Mouse (Mus musculus) stomach, postnatal 0 days (tissue): Measurements from ENCODE around the gene Abraxas1. TPM values are rescaled to one million over a fixed set of nuclear protein-coding genes. Genes with fewer than 3 reads are reported as not detected.
A peak's percentile ranks its signal among the peaks of the same experiment; 100 is the strongest.

Experiments
- ATAC-seq: fragments of 200-750 bp; cut with Nextera tagmentation; 2 replicates; pipeline ENCODE4 v1.8.0; 2017; ENCODE audit not compliant: low FRiP score, low TSS enrichment
- DNase-seq: peaks from one replicate; pipeline ENCODE4 v3.0.0-alpha.2; 2016; ENCODE audit warnings: low spot score
- H3K27ac ChIP-seq: fragments of 300-500 bp; sonication (generic); replicated peaks from 2 replicates; pipeline ENCODE4 v1.5.1; 2014; ENCODE audit warnings: mild to moderate bottlenecking, control low read depth
- H3K27me3 ChIP-seq: fragments of 300-500 bp; sonication (generic); 2 replicates; pipeline ENCODE4 v1.6.1; 2014; ENCODE audit warnings: low read length; ENCODE audit not compliant: control insufficient read depth, insufficient read depth
- H3K36me3 ChIP-seq: fragments of 300-500 bp; sonication (generic); 2 replicates; pipeline ENCODE4 v1.6.1; 2014; ENCODE audit warnings: low read length, mixed read lengths; ENCODE audit not compliant: control insufficient read depth, insufficient read depth
- H3K4me1 ChIP-seq: fragments of 300-500 bp; sonication (generic); replicated peaks from 2 replicates; pipeline ENCODE4 v1.6.1; 2014; ENCODE audit warnings: antibody characterized with exemption; ENCODE audit not compliant: control insufficient read depth, insufficient read depth
- H3K4me2 ChIP-seq: fragments of 300-500 bp; sonication (generic); replicated peaks from 2 replicates; pipeline ENCODE4 v1.6.1; 2014; ENCODE audit warnings: low read depth, mild to moderate bottlenecking, control low read depth, moderate library complexity
- H3K4me3 ChIP-seq: fragments of 300-500 bp; sonication (generic); 2 replicates; pipeline ENCODE4 v1.5.1; 2014; ENCODE audit warnings: low read depth, low read length, control low read depth
- H3K9ac ChIP-seq: fragments of 300-500 bp; sonication (generic); 2 replicates; pipeline ENCODE4 v1.6.1; 2014; ENCODE audit warnings: mild to moderate bottlenecking, low read length, control low read depth, mixed read lengths
- H3K9me3 ChIP-seq: fragments of 300-500 bp; sonication (generic); 2 replicates; pipeline ENCODE4 v1.6.1; 2016; ENCODE audit warnings: low read length; ENCODE audit not compliant: control insufficient read depth
- CTCF ChIP-seq: IDR thresholded peaks from 2 replicates; pipeline ENCODE4 v1.5.1; 2016; ENCODE audit warnings: antibody characterized with exemption, low read depth, mild to moderate bottlenecking, moderate library complexity
- EP300 ChIP-seq: optimal IDR thresholded peaks from 2 replicates; pipeline ENCODE3; 2016; ENCODE audit warnings: antibody characterized with exemption
- whole genome bisulfite sequencing: fragments of 180-500 bp; shearing (Covaris S2); extraction: QIAGEN DNeasy Blood & Tissue Kit; methylation state at CpG from one replicate; pipeline ENCODE4 v1.1.7; 2014; 5-methylcytosine and 5-hydroxymethylcytosine counted together
- polyA plus RNA-seq: library from polyadenylated mRNA; unstranded; fragments of >200 nt; fragmentation: Nextera tagmentation; extraction: Ambion mirVana; gene quantifications from 2 replicates; pipeline ENCODE4 v1.2.1, GENCODE M21; 2015

Abraxas1 gene
- polyA plus RNA-seq, 1 experiment from 2014 or later, result 13.0 TPM

DNA sequence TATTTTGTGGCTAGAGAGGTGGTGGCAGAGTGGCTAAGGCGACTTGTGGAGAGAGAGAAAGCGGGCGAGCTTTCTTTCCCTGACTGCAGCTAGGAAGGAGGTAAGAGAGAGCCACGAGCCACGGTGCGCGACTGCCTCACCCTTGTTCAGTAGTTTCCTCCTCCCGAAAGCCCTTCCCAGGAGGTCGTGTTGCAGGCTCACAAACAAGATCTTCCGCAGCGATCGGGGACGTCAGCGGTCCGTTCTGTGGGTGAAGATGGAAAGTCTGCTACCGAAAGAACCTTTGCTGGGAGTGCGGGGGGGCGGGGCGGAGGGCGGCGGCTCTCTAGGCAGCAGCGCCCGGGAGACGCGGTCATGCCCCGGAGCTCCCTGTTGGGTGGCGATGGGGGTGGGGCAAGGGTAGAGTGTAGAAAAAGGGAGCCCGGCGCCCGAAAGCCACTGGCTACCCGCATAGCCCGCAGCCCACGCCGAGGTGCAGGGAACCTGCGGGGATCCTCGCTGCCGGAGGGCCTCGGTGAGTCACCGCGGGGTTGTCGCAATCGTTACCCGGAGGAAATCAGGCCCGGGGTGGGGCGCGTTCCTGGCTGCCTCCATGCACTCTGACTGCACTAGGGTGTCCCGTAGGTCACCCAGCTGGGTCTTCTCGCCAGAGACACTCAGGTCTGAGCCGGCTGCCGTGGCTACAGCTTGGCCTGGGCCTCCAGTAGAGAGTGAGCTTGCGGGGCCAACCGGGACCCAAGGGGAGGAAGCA is 25.3 kb upstream of the Abraxas1 start:
- H3K27ac ChIP-seq, result peak overlapping the region; percentile 42
- WGBS, result 1% methylated on average over 52 of the region's 52 CpGs
- DNase-seq (peak; percentile 87), ATAC-seq (peak; percentile 88)
- peak overlapping the region; percentile 70 for H3K9ac ChIP-seq
- H3K27me3 ChIP-seq, result no peaks in the 10 kb centered on the region
- no peaks in the 10 kb centered on the region; the same call in 1 of the 2 replicates for H3K4me1 ChIP-seq
- TF ChIP-seq CTCF (no peak), EP300 (no peak)
- peak overlapping the region; percentile 63 for H3K4me3 ChIP-seq
- H3K36me3 ChIP-seq, result no peaks in the 10 kb centered on the region
- H3K9me3 ChIP-seq, result no peaks in the 10 kb centered on the region
- H3K4me2 ChIP-seq, result peak overlapping the region; percentile 96

DNA sequence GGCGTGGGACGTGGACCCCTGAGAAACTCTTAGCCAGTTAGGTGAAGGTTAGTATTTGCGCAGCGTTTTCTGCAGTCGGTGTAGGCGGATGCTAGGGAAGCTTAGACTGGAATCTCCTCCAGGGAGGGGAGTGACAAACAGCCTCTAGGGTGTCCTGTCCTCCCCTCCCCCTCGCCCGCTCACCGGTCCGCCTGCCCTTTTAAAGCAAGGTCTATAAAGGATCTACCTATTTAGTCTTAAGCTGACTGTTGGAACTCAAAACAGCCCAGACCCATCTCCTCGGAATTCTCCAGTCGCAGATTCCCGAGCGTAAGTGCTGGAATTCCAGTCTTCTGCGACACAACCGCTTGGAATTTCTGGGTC is 24.7 kb upstream of the Abraxas1 start, which contains the start of gene Gpat3:
Gpat3 (plus strand) TSS at position 229 of the 363 bp plus-strand sequence.
- WGBS, result under 1% methylated on average over 16 of the region's 16 CpGs
- Histone ChIP-seq H3K9me3 (no peaks in the 10 kb centered on the region), H3K36me3 (no peaks in the 10 kb centered on the region), H3K27ac (peak within 1 kb of the TSS; percentile 42), H3K4me1 (no peaks in the 10 kb centered on the region; the same call in 1 of the 2 replicates), H3K4me2 (peak within 1 kb of the TSS; percentile 96), H3K4me3 (peak within 1 kb of the TSS; percentile 63), H3K9ac (peak within 1 kb of the TSS; percentile 70), H3K27me3 (no peaks in the 10 kb centered on the region)
- no peak for TF ChIP-seq EP300
- no peak for TF ChIP-seq CTCF
- DNase-seq, result peak; percentile 41
- ATAC-seq, result peak; percentile 27; the same call in 1 of the 2 replicates

DNA sequence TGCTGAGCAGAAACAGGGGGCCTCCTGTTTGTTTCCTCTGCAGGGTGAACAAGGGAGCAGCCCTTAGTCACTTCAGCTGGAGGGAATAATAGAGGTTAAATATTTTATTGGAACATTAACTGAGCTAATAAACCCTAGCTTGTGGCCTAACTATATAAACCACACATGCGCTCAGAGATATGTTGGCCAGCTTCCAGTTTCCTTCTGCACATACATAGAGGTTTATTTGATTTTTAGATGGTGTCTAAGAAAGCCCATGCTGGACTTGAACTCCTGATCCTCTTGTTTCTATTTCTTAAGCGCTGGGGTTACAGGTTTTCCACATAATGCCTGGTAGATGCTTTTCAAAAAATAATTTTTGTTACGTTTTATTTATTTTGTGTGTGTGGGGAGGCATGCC is 23.7 kb upstream of the Abraxas1 start:
- DNase-seq (no peak), ATAC-seq (no peak)
- peak overlapping the region; percentile 96; the same call in 1 of the 2 replicates for H3K4me2 ChIP-seq

DNA sequence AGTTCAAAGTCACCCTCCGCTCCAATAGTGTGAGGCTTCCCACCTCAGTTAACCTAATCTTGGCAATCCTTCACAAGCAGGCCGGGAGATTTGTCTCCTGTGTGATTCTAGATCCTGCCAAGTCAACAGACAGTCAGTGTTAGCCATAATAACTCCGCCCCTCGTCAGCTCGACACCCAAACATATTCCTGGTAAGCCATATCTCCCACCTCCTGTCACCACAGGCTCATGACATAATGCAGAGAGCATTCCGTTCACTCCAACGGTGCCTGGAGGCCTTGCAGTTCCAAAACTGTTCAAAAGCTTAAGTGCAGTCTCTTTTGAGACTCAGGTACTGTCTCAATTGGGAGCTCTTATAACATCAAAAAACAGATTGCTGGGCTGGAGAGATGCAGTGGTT is 17.1 kb upstream of the Abraxas1 start:
- no peaks in the 10 kb centered on the region for H3K9me3 ChIP-seq
- no peaks in the 10 kb centered on the region for H3K27me3 ChIP-seq
- DNase-seq, result no peak
- WGBS, result 61% methylated on average over 7 of the region's 7 CpGs
- H3K4me3 ChIP-seq, result no peak overlapping the region
- H3K36me3 ChIP-seq, result no peaks in the 10 kb centered on the region
- TF ChIP-seq EP300 (no peak), CTCF (no peak)
- no peak overlapping the region for H3K4me2 ChIP-seq
- ATAC-seq, result no peak; the same call in 1 of the 2 replicates
- no peak overlapping the region for H3K9ac ChIP-seq
- H3K4me1 ChIP-seq, result no peaks in the 10 kb centered on the region
- H3K27ac ChIP-seq, result no peak overlapping the region

More for the DNA sequence above, 23.7 kb upstream of the Abraxas1 start:
- no peaks in the 10 kb centered on the region for H3K36me3 ChIP-seq
- H3K9me3 ChIP-seq, result no peaks in the 10 kb centered on the region
- 42% methylated on average over 3 of the region's 3 CpGs for WGBS
- H3K27ac ChIP-seq, result no peak overlapping the region
- H3K4me3 ChIP-seq, result no peak overlapping the region
- H3K4me1 ChIP-seq, result no peaks in the 10 kb centered on the region; the same call in 1 of the 2 replicates
- H3K27me3 ChIP-seq, result no peaks in the 10 kb centered on the region
- H3K9ac ChIP-seq, result no peak overlapping the region
- no peak for TF ChIP-seq EP300
- no peak for TF ChIP-seq CTCF

DNA sequence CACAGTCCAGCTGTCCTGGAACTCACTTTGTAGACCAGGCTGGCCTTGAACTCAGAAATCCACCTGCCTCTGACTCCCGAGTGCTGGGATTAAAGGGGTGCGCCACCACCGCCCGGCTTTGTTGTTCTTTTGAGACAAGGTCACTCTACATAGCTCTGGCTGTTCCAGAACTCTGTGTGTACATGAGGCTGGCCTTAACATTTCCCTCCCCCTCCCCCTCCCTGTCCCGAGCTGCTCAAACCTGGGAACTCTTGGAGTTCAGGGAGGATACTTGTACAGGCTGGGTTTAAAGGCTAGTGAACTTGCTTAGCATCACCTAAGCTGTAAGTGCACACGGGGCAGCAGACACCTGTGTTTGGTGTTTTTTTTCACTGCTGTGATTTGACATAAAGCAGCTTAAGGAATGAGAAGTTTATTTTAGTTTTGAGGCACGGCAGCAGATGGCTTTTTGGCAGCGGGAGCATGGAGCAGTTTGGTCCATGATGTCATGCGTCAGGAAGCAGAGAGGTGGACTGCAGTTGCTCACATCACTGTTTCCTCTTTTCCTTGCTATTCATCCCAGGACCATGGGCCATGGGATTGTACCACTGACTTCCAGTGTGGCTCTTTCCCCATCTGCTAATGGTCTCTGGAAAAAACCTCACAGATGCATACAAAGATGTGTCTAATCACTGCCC is 15.2 kb upstream of the Abraxas1 start:
- H3K4me1 ChIP-seq, result no peaks in the 10 kb centered on the region
- TF ChIP-seq EP300, result no peak
- TF ChIP-seq CTCF, result no peak
- no peaks in the 10 kb centered on the region for H3K36me3 ChIP-seq
- WGBS, result 25% methylated on average over 9 of the region's 9 CpGs
- H3K9me3 ChIP-seq, result no peaks in the 10 kb centered on the region
- ATAC-seq (no peak), DNase-seq (no peak)
- H3K9ac ChIP-seq, result no peak overlapping the region
- no peak overlapping the region for H3K4me3 ChIP-seq
- no peak overlapping the region for H3K4me2 ChIP-seq
- H3K27me3 ChIP-seq, result no peaks in the 10 kb centered on the region
- peak overlapping the region; percentile 24; the same call in 1 of the 2 replicates for H3K27ac ChIP-seq

DNA sequence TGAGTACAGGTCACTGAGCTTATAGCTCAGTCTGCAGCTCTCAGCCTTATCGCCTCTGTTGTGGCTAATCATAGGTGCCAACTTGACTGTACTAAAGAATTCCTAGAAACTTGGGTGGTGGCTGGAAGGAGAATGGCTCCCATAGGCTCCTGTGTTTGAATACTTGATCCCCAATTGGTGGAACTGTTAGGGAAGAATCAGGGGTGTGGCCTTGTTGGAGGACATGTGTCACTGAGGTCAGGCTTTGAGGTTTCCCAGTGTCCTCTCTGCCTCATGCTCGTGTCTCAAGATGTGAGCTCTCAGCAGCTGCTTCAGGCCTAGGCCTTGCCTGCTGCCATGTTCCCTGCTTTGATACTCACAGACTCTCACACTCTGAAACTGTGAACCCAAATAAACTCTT is 13.1 kb upstream of the Abraxas1 start:
- TF ChIP-seq CTCF, result no peak
- no peak for TF ChIP-seq EP300
- no peaks in the 10 kb centered on the region for H3K4me1 ChIP-seq
- H3K27me3 ChIP-seq, result no peaks in the 10 kb centered on the region
- H3K4me2 ChIP-seq, result no peak overlapping the region
- H3K27ac ChIP-seq, result no peak overlapping the region
- H3K9ac ChIP-seq, result no peak overlapping the region
- no peaks in the 10 kb centered on the region for H3K9me3 ChIP-seq
- ATAC-seq, result peak; percentile 63
- DNase-seq, result no peak
- WGBS, result 72% methylated on average over 2 of the region's 2 CpGs
- H3K4me3 ChIP-seq, result no peak overlapping the region
- H3K36me3 ChIP-seq, result no peaks in the 10 kb centered on the region
